Mouse (Mus musculus) adrenal gland, postnatal 25 days (tissue): ENCODE measurements around the gene Unk. TPM values are rescaled to one million over a fixed set of nuclear protein-coding genes. Genes with fewer than 3 reads are reported as not detected.

Experiments used
- DNase-seq: peaks from one replicate; pipeline ENCODE4 v3.0.0; 2021; ENCODE audit warnings: mixed read lengths
- total RNA-seq: library from RNA; stranded (reverse); gene quantifications from 2 replicates; pipeline ENCODE4 v1.2.3, GENCODE M21; 2021

Unk gene
- total RNA-seq, 1 experiment from 2014 or later, result 27.4 TPM

DNA sequence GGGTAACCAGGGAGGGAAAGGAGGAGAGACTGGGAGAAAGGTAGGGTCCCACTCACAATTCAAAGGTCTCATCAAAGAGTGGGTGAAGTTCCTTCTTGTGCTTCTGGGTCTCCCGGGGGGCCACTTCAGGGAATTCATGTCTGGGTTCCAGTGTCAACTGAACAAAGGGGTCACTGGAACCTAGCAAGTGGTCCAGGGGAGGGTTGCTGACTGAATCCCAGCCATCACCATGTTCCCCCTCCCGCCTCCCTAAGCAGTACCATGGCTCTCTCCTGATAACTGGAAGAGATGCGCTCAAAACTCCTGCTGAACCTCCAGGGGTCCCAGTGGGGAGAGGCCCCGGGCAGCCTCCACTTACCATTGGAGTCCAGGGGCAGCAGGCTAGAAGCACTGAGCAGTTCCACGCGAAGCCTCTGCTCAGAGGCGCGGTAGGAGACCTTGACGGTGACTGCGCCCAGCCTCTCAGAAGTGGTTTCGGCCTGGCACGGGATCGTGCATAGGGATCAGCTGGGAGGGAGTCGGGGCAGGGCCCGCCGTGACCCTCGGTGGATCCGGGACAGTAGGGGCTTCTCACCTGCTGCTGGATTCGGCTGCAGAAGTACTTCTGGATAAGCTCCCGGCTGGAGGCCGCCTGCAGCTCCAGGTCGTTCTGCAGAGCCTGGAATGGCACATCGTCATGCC, 34.2 kb downstream of the Unk start:
- no peak for DNase-seq

DNA sequence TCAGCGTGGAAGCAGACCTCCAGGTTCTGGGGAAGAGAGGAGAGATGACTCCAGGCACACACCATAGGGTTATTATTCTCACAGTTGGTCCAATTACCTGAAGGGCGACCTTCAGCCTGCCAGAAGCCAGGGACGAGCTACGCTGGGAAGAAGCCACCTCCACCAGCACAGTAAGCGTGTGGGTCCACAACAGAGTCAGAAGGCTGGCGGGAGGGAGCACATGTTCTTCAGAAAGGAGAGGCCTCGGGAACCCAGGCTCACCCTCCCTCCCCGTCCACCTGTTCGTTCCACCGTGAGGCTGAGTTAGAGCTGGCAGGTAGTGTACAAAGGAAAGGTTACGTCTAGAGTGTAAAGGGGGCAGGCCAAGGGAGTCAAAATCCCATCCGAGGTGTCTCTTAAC, 35.2 kb downstream of the Unk start:
- DNase-seq, result no peak

DNA sequence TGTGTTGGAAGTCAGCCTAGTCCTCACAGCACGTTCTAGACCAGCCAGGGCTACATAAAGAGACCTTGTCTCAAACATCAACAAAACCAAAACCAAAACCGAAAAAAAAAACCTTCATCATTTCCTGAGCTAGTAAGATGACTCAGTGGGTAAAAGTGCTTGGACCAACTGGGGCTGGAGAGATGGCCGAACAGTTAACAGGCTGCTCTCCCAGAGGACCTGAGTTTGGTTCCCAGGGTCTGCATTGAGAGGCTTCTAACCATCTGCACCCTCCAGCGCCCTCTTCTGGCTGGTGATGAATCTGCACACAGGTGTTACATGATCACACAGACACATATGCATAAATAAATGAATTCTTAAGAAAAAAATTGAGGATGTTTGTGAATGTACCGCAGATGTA, 41.4 kb downstream of the Unk start:
- DNase-seq, result no peak

DNA sequence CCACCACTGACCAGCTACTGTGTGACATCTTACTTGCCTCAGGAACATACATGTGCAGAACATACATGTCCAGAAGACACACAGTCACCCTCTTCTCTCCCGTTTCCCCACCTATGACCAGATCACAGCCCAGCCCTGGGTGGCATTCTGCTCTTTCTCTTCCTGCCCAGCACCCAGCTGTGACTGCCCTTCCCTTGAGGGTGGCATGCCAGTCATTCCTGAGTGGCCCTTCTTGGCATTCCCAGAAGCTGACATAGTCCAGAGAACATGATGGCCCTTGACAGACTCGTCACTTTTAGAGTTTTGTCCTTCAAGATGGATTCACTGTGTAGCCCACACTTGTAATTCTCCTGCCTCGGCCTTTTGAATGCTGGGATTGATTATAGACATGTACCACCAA, 42.5 kb downstream of the Unk start:
- no peak for DNase-seq

DNA sequence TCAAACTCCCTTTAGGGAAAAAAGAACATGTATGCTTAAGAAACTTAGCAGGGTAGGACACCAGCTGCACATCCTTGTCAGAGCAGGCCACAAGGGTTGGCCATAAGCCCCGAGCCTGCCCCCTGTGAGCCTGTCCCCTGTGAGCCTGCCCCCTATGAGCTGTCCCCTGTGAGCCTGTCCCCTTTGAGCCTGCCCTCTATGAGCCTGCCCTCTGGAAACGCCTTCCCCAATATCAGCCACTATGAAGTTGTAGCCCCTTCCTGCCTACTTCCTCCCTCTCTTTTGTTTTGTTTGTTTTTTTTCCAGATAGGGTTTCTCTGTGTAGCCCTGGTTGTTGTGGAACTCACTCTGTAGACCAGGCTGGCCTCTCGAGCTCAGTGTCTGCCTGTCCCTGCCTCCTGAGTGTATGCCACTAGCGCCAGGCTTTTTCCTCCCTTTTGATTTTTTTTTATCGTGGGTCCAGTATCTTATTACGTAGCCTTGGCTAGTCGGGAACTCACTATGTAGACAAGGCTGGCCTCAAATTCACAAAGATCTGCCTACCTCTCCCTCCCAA, 44.4 kb downstream of the Unk start:
- DNase-seq, result no peak

DNA sequence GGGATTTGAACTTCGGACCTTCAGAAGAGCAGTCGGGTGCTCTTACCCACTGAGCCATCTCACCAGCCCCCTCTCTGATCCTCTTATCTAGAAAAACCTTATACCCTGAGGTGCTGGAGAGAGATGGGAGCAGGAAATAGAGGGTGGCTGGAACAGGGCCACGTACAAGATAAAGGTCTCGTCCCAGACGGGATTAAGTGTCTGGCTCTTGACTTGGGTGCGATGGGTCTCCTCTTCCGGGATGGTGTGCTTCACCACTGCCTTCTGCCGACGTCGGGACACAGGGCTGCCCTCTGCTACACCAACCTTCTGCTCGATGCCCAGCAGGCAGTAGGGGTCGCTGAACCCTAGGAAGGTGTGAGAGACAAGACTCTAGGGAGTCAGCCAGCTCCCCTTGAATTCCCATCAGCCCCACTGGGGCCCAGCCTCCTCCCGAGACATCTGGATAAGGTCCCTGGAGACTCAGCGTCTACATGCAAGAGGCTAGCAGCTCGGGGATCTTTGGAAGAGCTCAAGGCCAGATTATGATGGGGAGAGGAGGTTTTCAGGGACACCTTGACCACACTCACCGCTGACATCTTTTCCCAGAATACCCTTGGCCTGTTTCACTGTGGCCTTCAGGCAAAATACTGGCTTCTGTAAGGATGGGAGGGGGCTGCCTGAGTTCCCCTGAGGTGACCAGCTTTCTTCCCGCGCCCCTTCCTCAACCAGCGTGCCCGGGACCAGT, 45.6 kb downstream of the Unk start:
- no peak for DNase-seq

DNA sequence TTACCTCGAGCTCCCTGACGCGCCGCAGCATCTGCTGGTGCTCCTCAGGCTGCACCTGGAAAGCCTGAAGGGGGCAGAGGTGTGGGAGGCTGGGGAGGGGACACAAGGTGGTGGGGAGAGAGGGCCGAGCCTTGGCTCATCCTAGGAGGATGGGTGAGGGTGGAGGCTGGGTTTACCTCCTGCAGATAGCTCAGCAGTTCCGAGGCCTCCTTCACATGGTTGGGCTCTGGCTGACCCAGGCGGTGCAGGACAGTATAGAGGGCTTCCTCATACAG, 46.1 kb downstream of the Unk start:
- DNase-seq, result no peak

DNA sequence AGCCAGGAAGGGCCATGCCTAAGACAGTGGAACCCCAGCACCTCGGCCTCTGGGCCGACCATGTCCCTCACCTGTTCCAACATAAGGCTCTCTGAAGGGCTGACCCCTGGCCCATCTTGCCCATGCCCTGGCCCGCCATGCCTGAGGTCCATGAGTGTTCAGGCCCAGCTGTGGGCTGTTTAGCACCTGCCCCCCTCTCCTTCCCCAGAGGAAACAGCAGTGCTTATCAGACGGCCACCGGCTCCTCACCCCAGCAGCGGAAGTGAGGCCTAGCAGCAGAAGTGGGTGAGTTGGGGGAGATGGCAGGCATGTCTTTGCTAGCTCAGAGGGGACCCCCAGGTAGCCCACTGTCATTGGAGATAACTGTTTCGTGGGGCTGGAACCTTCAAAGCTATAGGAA, 46.7 kb downstream of the Unk start:
- no peak for DNase-seq

DNA sequence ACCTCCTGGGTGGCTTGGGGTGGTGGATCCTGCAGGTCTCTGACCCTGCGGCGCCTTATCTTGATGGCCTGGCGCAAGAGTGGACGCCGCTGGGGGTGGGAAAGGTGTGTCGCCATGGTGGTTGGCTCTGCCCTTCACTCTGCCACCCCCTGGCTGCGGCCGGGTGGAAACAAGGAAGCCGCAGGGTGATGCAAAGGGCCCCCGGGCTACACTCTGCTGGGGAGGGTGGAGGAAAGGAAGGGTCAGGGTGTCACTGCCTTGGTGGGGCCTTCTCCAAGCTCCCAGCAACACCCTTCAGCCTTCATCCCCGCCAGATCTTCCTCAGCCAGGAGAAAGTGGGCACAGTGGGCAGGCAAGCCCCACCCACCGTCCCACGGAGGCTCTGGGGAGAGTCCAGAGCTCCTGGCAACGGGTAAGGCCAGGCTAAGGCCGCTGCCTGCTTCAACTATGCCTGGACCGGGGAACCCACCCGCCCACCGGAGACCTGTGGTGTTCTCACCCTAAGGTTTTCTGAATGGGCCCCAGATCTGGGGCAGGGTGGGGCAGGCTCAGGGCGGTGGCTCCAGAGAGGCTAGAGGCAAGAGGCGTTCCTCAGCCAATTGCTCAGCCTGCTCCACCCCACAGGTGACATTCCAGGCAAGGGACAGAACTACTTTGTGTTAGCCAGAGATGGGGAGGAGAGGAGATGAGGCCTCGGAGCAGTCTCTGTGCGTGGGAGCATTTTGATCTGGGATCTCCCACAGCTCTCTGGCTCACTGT, 47.5 kb downstream of the Unk start, which contains the start of gene Unc13d:
Unc13d (minus strand) TSS at position 516 of the 759 bp plus-strand sequence.
- DNase-seq, result no peak

DNA sequence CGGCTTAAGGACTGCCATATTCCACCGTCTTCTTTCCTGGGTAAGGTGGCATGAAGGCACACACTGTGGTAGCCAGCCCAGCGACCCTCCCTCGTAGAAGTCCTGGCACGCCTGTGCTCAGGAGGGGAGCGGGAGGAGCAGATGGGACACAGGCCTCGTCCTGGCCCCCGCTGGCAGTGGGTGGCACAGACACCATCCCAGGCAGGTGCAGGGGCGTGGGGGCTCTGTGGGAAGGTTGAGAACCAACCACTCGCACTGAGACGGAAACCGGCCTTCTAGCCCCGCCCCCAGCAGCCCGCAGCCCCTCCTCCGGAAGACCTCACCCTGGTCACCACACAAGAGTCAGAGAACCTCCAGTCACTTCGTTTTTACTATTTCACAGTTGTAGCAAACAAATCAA, 48.1 kb downstream of the Unk start:
- DNase-seq, result no peak

DNA sequence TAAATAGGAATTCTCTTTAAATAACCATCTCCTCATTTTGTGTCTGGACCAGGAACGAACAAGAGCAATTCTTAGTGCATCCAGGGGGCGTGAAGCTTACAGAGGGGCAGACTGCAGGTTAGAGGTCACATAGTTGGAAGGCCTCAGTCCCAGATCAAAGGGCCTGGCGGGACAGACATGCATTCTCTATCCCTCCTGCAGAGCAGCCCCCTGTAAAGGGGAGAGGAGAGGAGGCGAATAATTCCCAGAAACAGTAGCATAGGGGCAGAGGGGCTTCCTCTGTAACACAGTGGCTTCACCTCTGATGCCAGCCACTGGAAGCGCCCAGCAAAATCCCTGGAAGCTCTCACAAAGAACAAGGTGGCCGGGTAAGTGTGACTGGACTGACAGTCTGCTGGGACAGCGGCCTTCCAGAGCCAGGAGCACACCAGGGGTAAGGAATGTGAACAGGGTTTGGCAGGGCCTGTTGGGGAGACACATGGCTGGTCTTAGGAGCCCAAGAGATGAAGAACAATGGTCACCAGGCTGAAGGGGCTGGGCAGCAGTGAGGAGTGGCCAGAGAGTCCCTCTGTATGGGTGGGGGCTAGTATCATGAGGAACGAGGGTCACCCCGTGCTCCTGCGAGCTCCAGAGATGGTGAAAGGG, 48.7 kb downstream of the Unk start:
- no peak for DNase-seq

DNA sequence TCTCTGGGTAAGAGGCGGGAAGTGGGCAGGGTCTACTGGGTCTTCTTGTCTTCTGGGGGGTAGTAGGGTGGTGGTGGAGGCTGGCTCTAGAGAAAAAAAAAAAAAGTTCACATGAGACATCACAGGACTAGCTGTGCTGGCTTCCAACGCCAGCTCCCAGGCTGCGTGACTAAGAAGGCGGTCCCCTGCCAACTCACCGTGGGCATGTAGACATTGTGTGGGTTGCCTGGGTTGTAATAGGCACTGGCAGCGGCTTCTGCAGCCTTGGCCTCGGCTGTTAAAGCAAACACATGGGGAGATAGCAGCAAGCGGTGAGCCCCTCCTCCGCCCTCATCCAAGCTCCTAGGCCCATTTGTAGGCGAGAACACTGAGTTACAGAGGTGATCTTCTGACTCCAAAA, 49.4 kb downstream of the Unk start:
- peak; percentile 63 for DNase-seq

DNA sequence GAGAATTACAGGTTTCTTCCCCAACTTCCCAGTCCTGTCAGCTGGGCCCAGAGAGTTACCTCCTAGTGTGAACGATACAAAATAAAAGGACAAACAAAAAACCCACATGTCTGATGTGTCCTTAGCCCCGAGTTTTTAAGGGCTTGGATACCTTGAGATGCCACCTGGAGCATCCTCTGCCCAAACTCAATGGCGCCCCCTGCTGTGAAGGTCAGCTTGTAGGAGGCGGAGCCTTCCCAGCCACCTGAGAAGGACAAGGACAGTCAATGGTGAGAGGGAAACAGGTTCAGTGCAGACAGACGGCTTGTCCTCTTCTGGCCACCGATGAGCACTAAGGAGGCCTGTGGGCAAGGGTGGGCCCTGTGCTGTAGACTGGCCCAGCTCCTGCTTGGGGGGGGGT, 51.0 kb downstream of the Unk start:
- peak; percentile 65 for DNase-seq

DNA sequence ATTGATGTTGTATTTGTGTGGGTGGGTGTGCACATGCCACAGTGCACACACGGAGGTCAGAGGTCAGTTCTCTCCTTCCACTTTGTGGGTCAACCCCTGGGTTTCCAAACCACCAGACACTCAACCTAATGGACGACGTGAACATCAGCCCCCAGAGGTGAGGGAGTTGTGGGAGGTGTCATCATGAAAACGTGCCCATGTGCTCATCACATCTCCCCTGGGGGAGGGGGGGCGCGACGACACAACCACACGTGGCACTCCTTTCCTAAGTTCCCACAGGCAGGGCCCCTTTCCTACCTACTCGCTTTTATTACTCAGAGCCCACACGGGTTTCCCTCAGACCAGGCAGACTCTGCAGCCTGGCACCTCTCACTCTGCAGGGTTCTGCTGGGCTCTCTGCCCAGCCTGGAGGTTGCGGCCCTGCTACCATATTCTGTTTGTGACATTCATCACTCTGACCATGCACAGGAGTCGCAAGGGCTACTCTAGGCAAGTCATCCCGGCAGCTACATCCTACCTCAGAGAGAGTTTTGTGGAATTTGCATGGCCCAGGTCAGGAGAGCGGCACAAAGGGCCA, 53.1 kb downstream of the Unk start:
- DNase-seq, result no peak

DNA sequence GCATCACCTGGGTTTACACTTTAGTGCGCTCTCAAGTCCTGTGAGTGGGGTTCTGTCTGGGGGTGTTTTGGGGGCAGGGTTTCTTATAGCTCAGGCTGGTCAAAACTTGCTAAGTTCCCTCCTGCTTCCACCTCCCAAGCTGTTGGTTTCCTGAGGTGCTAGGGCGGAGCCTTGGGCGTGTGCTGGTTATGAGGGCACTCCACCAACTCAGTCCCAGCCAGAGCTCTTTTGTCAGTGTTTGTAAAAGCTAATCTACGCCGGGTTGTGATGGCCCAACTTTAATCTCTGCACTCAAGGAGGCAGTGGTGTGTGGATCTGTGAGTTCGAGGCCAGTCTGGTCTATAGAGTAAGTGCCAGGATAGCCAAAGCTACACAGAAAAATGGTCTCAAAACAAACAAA, 54.0 kb downstream of the Unk start:
- DNase-seq, result no peak

DNA sequence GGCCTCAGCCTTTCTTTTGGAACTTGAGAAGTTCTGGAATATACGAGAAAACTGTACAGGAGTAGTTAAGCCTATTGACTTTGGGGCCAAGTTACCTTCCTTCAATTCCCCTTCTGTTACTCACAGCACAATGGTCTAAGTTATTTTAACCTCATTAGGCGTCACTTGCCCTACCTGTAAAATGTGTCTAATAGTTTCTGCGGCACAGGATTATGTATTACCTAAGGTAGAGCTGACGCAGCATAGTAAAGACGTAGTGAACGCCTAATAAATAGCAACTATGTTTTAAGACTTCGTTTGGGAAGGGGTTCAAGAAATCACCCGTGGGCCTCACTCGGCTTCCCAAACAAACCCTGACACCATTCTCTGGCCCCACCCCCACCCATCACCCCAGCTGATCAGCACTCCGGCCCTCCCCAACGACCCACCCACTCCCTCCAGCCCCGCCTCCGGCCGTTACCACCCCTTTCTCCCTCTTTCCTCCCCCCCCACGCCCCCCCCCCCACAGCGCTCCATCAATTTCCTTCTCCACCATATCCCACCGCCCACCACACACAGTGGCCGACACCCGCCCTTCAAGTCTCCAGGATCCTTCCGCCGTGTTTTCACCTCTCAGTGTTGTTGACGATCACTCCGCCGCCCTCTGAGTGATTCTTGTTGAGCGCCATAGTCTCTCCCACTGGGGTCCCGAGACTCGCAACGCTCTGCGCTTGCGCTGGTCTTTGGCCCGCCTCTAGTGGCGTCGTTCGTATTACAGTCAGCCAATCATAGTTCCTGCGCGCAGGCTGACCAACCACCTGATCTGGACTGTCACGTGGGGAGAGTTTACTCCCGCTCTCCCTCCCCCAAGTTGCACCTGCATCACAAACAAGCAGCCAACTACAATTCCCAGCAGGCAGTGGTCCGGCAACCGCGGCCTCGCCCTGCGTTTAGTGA, 56.4 kb downstream of the Unk start, which contains the start of gene Wbp2:
Wbp2 (minus strand) TSS at position 738 of the 936 bp plus-strand sequence.
- peak; percentile 94 for DNase-seq

DNA sequence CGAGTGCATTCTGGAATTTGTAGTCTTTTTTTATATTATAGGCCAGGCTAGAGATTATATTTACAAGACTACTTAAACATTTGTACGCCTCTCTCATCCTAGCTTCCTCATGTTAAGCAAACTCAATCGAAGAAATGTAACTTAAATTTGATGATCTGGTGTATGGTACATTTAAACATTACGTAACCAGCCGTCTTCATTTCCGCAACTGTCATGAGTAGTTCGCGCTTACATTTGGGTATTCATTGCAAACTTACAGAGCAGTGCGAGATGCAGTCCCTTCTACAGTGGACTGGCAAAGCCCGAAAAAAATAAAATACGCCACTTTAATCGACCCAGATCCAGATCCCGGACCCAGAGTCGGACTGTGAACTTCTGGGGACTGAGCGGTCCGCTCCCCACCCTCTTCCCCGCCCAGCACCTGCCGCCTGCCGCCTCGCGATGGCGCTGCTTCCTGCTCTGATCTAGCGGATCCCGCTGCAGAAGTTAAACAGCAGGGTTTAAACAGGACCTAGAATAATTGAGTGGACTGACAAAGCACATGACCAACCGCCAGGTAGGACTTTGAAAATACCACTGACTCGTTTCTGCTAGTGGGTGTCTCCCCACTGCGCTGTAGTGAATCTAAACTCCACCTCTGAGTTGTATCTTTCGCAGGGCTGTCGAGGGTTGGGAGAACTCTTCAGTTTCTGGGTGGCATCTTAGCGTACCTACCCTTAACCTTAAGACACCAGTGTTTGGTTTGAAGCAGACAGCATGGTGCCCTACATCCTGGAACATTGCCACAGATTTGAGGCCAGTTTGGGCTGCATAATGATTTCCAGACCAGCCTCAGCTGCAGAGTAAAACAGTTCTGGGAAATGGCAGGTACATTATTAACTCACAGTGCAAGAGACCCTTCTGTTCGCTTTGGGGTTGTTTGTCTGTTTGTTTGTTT, 57.3 kb downstream of the Unk start:
- DNase-seq, result peak; percentile 90

DNA sequence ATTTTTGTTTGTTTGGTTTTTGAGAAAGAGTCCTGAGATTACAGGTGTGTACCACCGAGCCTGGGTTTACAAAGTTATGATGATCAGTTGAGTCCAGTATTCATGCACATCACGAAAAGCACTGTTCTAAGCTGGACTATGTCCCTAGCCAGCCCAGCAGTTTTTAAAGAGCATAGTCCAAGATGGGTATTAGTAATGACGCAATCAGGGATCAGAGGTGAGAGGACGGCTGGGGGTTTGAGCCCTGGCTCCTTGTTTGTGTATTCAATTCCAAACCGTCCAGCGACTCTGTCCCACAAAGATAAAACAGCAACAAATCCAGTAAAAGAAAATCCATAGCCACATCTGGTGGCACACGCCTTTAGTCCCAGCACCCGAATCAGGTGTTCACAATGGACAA, 58.1 kb downstream of the Unk start:
- DNase-seq, result no peak

DNA sequence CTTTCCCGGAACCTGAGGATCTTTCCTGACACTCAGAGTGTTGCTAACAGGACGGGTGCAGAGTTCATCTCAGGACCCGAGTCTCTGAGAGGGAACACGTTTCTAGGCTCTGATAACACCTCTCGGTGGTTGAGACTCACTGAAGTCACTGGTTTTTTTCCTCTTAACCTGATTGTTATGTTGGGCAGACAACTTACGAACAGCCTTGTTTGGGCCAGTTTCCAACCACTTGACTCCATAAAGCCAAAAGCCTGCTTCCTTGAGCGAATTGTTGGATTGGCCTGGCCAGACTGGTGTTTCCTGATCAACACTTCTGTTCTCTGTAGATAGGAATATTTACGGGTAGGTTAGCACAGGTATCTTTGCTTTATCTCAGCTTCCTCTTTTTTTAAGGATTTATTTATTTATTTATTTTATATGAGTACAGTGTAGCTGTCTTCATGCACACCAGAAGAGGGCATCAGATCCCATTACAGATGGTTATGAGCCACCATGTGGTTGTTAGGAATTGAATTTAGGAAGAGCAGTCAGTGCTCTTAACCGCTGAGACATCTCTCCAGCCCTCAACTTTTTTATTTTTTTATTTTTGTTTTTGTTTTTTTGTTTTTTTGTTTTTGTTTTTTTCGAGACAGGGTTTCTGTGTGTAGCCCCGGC, 58.7 kb downstream of the Unk start:
- DNase-seq, result no peak
